Mouse (Mus musculus) kidney, adult 2 months (tissue): ENCODE measurements at regions not wholly inside any gene's neighbourhood (a gene's known extent, or its start where the extent isn't known, plus 50 kb on each side); places are given as distances from the start of the nearest gene placed in this dataset.

ENCODE experiments used
- CTCF ChIP-seq: fragments of 200-500 bp; conservative IDR thresholded peaks from 2 replicates; pipeline ENCODE4 v1.5.1; 2011; ENCODE audit warnings: low read depth, mild to moderate bottlenecking, control low read depth, low read length, moderate library complexity, mixed read lengths; ENCODE audit not compliant: insufficient read depth, insufficient read length
- POLR2A ChIP-seq: fragments of 200-500 bp; IDR thresholded peaks from one replicate; pipeline ENCODE4 v1.6.1; 2011; ENCODE audit warnings: low read depth, low read length, control low read depth

DNA sequence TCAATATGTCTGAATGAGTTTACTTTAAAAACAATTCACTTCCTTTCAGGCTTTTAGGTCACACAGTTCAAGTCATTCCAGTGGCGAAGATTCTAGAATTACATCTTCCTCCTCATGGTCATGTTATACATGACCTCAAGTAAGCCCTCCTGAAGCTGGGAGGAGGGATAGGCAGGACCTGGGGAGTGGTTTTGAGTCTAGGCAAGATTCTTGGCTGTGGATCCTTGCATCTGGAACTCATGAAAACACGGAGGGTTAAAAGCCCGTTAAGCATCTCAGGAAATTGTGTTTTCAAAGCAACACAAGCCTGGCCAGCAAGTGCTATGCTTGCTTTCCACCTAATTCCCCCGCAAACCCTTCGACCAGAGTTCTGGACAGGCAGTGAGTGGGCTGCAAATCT lies 323.0 kb upstream of the Nr5a2 start:
- TF ChIP-seq CTCF (no peak), POLR2A (no peak)
